10 mouse cellular contexts compared by ENCODE assay signal in the genomic region with DNA sequence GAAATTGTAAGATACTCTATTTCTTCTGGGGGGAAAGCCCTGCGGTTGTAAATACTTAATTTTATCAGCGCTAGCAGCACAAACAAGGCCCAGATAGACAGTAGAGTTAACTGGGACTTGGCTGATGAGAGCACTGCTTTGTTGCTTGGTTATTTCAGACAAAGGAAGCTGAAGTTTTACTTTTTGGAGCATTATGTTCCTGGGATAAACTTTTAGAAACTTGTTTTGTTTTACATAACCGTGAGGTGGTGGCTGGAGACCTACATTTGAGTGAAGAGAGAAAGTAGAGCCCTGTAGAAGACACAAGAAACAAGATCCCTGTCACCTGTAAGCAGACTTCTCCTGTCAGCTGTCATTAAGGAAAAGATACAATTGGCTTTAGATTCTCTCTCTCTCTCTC. TPM values are rescaled to one million over a fixed set of nuclear protein-coding genes. Genes with fewer than 3 reads are reported as not detected.
DNase-seq lines count a peak whose midpoint lies in the region; ATAC-seq and TF ChIP-seq lines count a peak whose summit lies in the region.
"Had no signal": no experiment of that assay in that cellular context is flagged by ENCODE, and none has a peak within 500 bp of the region (broad histone marks: within the 10 kb centered on the region; RNA-seq: fewer than 3 reads in every experiment).

No protein-coding gene starts in this region.

- intact Hi-C loops in left cerebral cortex, postnatal 4 days (cut with DNase I), result no loop called here

- DNase-seq in kidney, postnatal 0 days (ENCODE audit: low spot score), result no peak
- DNase-seq in kidney, postnatal 10 days, result no peak
- no peak for DNase-seq in limb, embryonic 10.5 days (ENCODE audit: low spot score)
- DNase-seq in right cerebral cortex, adult 2 months (ENCODE audit: low spot score in 2 of 2), result no peak
- no peak for DNase-seq in kidney, adult 8-10 months
- DNase-seq in left cerebral cortex, postnatal 4 days, result no peak
- DNase-seq: gastrocnemius, postnatal 25 days had no signal

- H3K4me3 ChIP-seq in kidney, postnatal 0 days (replicated peaks; ENCODE audit: low read depth, low read length), result peak overlapping the region; percentile 60
- H3K4me3 ChIP-seq in forebrain, embryonic 13.5 days, result peak overlapping the region; percentile 57
- H3K4me3 ChIP-seq in limb, embryonic 10.5 days, result peak overlapping the region; percentile 57
- peak overlapping the region; percentile 60 for H3K4me3 ChIP-seq in neural tube, embryonic 14.5 days (ENCODE audit: low read depth, low read length)

- 0 out of 2 replicates have a peak, but pooled peaks cover 7% of the 10 kb centered on the region for H3K4me1 ChIP-seq in kidney, postnatal 0 days (replicated peaks; ENCODE audit: insufficient read depth, low read length)
- peaks cover 19% of the 10 kb centered on the region for H3K4me1 ChIP-seq in forebrain, embryonic 13.5 days
- peaks cover 26% of the 10 kb centered on the region for H3K4me1 ChIP-seq in limb, embryonic 10.5 days
- peaks cover 4% of the 10 kb centered on the region; the same call in 1 of the 2 replicates for H3K4me1 ChIP-seq in neural tube, embryonic 14.5 days (ENCODE audit: control insufficient read depth, insufficient read depth, low read length)

- TF ChIP-seq CTCF in kidney, postnatal 0 days (IDR thresholded peaks at IDR 0.05; ENCODE audit: low read depth), result no peak

- 0 out of 2 replicates have a peak, but pooled peaks cover 4% of the 10 kb centered on the region for H3K27me3 ChIP-seq in kidney, postnatal 0 days (ENCODE audit: insufficient read depth, low read length)
- H3K27me3 ChIP-seq in forebrain, embryonic 13.5 days, result peaks cover 42% of the 10 kb centered on the region
- peaks cover 71% of the 10 kb centered on the region for H3K27me3 ChIP-seq in limb, embryonic 10.5 days (ENCODE audit: low read depth, poor library complexity, severe bottlenecking)
- H3K27me3 ChIP-seq in neural tube, embryonic 14.5 days (ENCODE audit: control insufficient read depth, insufficient read depth, low read length), result peaks cover 7% of the 10 kb centered on the region

- H3K9ac ChIP-seq in kidney, postnatal 0 days (ENCODE audit: low read depth, low read length), result no peak overlapping the region
- H3K9ac ChIP-seq in forebrain, embryonic 13.5 days, result no peak overlapping the region
- H3K9ac ChIP-seq in neural tube, embryonic 14.5 days (replicated peaks; ENCODE audit: low read depth, low read length), result no peak overlapping the region

- H3K4me2 ChIP-seq in kidney, postnatal 0 days (ENCODE audit: low read length), result peak overlapping the region; percentile 93
- peak overlapping the region; percentile 96 for H3K4me2 ChIP-seq in forebrain, embryonic 13.5 days
- H3K4me2 ChIP-seq in neural tube, embryonic 14.5 days (ENCODE audit: low read depth, low read length), result peak overlapping the region; percentile 98

- H3K27ac ChIP-seq in kidney, postnatal 0 days, result no peak overlapping the region
- H3K27ac ChIP-seq in forebrain, embryonic 13.5 days, result no peak overlapping the region
- H3K27ac ChIP-seq in limb, embryonic 10.5 days, result no peak overlapping the region
- no peak overlapping the region for H3K27ac ChIP-seq in neural tube, embryonic 14.5 days (ENCODE audit: low read depth, low read length)

- no peak for ATAC-seq in kidney, postnatal 0 days (replicated peaks; ENCODE audit: low FRiP score, low read depth)
- no peak for ATAC-seq in forebrain, embryonic 13.5 days
- no peak for ATAC-seq in neural tube, embryonic 14.5 days (ENCODE audit: low read depth)

- H3K9me3 ChIP-seq in kidney, postnatal 0 days (replicated peaks; ENCODE audit: low read length), result no peaks in the 10 kb centered on the region
- no peaks in the 10 kb centered on the region for H3K9me3 ChIP-seq in forebrain, embryonic 13.5 days (replicated peaks)
- H3K9me3 ChIP-seq in limb, embryonic 10.5 days (replicated peaks), result no peaks in the 10 kb centered on the region
- H3K9me3 ChIP-seq in neural tube, embryonic 14.5 days (ENCODE audit: control insufficient read depth, low read length), result no peaks in the 10 kb centered on the region

- H3K36me3 ChIP-seq in kidney, postnatal 0 days (ENCODE audit: insufficient read depth, low read length), result no peaks in the 10 kb centered on the region
- no peaks in the 10 kb centered on the region for H3K36me3 ChIP-seq in forebrain, embryonic 13.5 days (ENCODE audit: poor library complexity, severe bottlenecking)
- no peaks in the 10 kb centered on the region for H3K36me3 ChIP-seq in limb, embryonic 10.5 days
- no peaks in the 10 kb centered on the region for H3K36me3 ChIP-seq in neural tube, embryonic 14.5 days (ENCODE audit: control insufficient read depth, insufficient read depth, low read length)
- H3K36me3 ChIP-seq: G1E had no signal

- 65% methylated on average over 3 of the region's 3 CpGs for WGBS in kidney, postnatal 0 days
- 69% methylated on average over 3 of the region's 3 CpGs for WGBS in forebrain, embryonic 13.5 days
- WGBS in limb, embryonic 10.5 days, result 67% methylated on average over 3 of the region's 3 CpGs
- WGBS in neural tube, embryonic 14.5 days, result 61% methylated on average over 3 of the region's 3 CpGs

RNA-seq across cellular contexts. Expression of gene Kcnc2, which starts 1.4 kb away (rescaled TPM):
- polyA plus RNA-seq in kidney, postnatal 0 days (2015; fragmentation: Nextera tagmentation; extraction: Ambion mirVana), result 7.7 and 7.9 TPM in 2 replicates
- polyA plus RNA-seq in forebrain, embryonic 13.5 days (2015; fragmentation: Nextera tagmentation; extraction: Ambion mirVana), result 1.9 and 2.3 TPM in 2 replicates
- 0.05 and 0.09 TPM in 2 replicates for polyA plus RNA-seq in limb, embryonic 10.5 days (2016; fragmentation: Nextera tagmentation; extraction: Ambion mirVana)
- 14.5 and 16.5 TPM in 2 replicates for polyA plus RNA-seq in neural tube, embryonic 14.5 days (2014; fragmentation: Nextera tagmentation; extraction: Ambion mirVana)
- 10 to 100 TPM; 24.4 to 24.9 TPM for total RNA-seq in left cerebral cortex, postnatal 4 days (2021)
- polyA plus RNA-seq: G1E had no signal
